Mouse (Mus musculus) liver (tissue): ENCODE measurements around the gene Sept10.

ENCODE experiments used
- DNase-seq: peaks from one replicate; pipeline ENCODE4 v3.0.0-alpha.2; 2020; ENCODE audit warnings: mixed read lengths

Sept10 gene

GRCm38 (mm10) chr10:59221473-59222270 lies at the start of gene Sept10, which contains the start of gene Sowahc:
Gene Sept10 (minus strand): TSS chr10:59221847.
Gene Sowahc (plus strand): TSS chr10:59221953.
- DNase-seq: peak; percentile 90

- no peak for DNase-seq
Observed at GRCm38 (mm10) chr10:59268754-59269153, 47.1 kb upstream of the Sept10 start.

- no peak for DNase-seq
Observed at GRCm38 (mm10) chr10:59268109-59268508, 46.5 kb upstream of the Sept10 start.

DNA sequence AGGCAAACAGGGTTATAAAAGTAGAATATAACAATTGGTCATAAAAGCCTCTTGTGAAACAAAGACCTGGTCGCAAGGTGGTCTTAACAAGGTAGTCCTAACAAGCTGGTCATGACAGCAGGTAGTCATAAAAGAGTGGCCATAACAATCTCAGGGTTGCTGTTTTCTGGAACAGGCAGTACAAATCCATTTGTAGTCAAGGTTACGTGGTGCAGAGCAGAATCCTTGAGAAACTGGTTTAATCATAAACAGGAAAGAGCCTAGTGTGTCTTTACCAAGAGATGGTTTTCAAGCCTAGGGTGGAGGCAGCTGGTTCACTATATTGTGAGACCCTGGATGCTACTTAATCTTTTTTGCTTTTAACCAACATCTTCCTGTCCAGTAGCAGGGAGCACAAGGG lies 45.6 kb upstream of the Sept10 start:
- no peak for DNase-seq

DNA sequence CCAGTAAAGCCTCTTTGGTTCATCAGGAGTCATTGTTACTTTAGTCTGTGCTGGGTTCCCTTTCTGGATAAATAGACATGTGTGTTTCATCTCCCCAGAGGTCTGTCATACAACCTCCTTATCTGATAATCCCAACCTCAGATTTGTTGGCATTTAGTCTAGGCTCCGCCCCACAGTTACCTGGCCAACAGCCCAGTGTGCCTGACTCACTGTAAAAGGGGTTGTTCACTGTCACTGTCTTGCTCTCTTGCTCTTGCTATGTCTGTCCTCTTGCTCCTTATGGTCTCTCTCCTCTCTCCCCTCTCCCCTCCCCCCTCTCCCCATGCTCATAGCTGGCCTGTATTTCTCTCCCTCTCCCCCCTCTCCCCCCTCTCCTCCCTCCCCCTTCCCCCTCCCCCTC lies 44.5 kb upstream of the Sept10 start:
- no peak for DNase-seq

GRCm38 (mm10) chr10:59265674-59266073 lies 44.0 kb upstream of the Sept10 start:
- no peak for DNase-seq

DNA sequence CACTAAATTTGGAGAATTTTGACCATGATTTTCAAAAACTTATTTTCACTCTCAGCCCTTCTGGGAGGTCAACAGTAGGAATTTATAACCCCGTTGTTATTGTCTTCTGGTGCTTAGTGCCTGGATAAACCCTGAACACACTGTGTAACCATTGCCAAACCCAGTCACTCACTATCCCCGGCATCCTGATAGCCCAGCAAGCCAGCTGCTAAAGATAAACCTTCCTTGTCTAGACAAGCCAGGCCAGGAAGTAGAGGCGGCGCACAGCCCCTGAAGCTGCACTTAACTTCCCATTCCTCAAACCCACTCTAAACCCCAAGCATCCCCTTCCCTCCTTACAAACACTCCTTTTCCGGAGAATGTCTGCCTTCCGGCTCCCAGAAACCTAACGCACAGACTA lies 43.4 kb upstream of the Sept10 start:
- DNase-seq: peak; percentile 39

- no peak for DNase-seq
Observed at GRCm38 (mm10) chr10:59262979-59263378, 41.3 kb upstream of the Sept10 start.

- DNase-seq: no peak
Observed at GRCm38 (mm10) chr10:59262021-59262420, 40.4 kb upstream of the Sept10 start.

GRCm38 (mm10) chr10:59261603-59262002 lies 40.0 kb upstream of the Sept10 start:
- no peak for DNase-seq

- DNase-seq: no peak
Observed at GRCm38 (mm10) chr10:59259572-59259971, 37.9 kb upstream of the Sept10 start.

GRCm38 (mm10) chr10:59256533-59256932 lies 34.9 kb upstream of the Sept10 start:
- DNase-seq: no peak

DNA sequence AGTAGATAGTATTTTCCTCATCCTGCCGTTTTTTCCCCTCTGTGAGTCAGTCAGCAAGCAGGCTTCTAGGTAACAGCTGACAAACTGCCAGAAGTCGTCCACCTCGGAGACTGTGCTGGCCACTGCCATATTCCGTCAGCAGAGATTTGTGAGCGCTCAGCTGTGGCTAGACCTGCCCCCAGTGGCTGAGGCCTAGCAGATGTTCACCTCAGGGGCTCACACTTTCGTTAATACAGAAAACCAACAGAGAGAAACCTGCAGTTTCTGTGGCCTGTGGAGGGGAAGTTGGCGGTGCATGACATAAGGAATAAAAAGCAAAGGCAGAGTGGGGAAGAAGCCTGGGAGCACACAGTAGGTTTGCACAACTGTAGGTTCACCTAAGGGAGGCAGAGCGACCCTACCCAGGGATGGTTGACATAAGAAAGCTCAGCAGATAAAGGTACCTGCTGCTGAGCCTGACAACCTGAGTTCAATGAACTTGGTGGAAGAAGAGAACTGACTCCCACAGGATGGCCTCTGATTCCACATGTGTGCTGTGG lies 32.0 kb upstream of the Sept10 start:
- DNase-seq: no peak

- no peak for DNase-seq
Observed at GRCm38 (mm10) chr10:59252396-59252795, 30.7 kb upstream of the Sept10 start.

DNA sequence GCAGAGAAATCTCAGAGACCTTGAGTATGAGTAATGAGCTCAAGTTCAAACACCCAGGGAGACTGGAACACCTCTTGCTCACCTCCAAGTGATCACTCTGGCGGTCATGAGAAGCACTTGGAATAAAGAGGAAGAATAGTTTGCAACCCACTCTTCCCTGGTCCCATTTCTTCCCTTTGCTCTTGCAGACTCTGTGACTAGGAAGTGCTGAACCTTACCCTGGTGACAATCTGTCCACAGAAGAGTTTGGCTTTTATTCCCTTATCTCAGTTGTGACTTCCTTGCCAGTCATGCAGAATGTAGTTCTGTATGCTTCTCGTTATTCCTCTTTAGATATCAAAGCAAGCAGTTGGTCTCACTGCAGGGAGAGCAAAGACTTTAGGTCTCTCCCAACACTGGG lies 30.3 kb upstream of the Sept10 start:
- DNase-seq: no peak

DNA sequence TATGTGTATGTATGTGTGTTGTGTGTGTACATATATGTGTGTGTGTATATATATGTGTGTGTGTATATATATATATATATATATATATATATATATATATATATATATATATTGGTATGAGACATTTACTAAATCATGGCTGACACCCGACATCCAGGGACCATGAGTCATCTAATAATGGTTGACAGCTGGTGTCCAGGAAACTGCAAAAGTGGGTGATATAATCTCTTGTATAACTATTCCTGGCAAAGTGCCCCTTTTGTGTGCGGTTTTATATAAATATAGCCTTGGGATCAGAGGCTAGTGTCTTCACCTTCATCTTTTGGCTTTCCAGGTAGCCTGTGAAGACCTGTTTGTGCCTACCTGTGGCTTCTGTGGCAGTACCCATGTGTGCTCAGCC lies 29.0 kb upstream of the Sept10 start:
- DNase-seq: no peak

DNA sequence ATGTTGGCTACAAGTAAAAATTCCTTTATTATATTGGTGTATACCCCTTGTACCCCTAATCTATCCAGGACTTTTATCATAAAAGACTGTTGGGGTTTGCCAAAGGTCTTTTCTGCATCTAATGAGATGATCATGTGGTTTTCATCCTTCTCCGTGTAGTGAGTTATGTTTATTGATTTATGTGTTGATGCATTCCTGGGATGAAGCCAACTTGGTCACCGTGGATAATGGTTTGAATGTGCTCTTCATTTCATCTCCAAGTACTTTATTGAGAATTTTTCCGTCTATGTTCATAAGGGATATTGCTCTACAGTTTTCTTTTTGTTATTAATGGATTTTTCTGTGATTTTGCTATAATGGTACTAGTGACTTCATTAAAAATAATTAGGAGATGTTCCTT lies 27.9 kb upstream of the Sept10 start:
- DNase-seq: no peak

DNA sequence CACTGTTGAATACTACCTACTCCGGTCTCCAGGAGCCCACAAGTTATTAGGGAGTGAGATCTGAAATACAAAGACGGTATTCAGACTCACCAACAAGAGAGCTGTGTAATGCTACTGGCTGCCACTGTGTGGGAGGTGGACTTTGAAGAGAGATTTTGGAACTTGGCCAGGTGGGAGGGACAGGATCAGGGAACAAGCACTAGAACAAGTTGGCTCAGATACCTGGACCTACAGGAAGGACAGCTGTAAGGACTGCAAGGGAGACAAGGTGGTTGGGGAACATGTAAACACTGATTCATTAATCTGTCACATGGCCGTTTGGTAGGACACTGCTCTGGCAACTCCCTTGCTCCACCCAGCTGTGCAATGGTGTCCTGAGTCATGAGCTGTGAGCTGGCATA lies 19.5 kb upstream of the Sept10 start:
- no peak for DNase-seq

GRCm38 (mm10) chr10:59237757-59238156 lies 16.1 kb upstream of the Sept10 start:
- no peak for DNase-seq

DNA sequence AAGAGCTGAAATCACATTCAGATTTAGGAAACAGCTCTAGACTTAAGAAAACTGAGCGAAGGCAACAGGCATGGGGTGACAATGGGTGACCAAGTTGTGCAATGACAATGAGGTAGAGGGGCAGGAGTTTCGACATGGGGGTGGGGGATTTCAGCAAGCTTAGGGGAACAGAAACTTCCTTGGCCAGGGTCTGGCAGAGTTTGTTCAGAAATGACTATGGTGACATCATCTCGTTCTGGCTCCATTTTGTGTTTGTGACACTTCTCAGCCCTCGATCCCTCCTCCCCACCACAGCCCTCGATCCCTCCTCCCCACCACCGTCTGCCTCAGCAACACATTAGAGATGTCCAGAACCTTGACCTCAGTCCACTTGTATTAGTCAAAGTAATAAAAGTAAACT lies 14.8 kb upstream of the Sept10 start:
- DNase-seq: no peak

GRCm38 (mm10) chr10:59235847-59236246 lies 14.2 kb upstream of the Sept10 start:
- no peak for DNase-seq

- no peak for DNase-seq
Observed at GRCm38 (mm10) chr10:59235227-59235626, 13.6 kb upstream of the Sept10 start.

GRCm38 (mm10) chr10:59229205-59229820 lies 7.7 kb upstream of the Sept10 start:
- no peak for DNase-seq

DNA sequence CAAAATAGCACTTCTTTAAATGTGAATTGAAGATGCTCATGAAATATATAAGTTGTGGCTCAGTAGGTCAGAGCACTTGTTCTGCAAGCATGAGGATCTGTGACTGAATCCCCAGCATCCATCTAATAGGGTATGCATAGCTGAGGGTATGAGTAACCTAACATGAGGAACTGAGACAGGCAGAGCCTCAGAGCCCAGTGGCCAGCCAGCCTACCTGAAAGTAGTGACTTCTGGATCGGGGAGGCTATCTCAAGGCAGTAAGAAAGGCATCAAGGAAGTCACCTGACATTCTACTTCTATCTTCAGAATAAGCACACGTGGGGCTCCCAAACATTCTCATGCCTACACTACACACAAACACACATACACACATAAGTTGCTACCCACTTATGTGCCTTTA lies 3.5 kb upstream of the Sept10 start:
- DNase-seq: no peak
